Mouse (Mus musculus) intestine, postnatal 0 days (tissue): ENCODE results near the gene B3gnt3. TPM values are rescaled to one million over a fixed set of nuclear protein-coding genes. Genes with fewer than 3 reads are reported as not detected.
A peak's percentile ranks its signal among the peaks of the same experiment; 100 is the strongest.

Source experiments
- ATAC-seq: fragments of 200-750 bp; cut with Nextera tagmentation; 2 replicates; pipeline ENCODE4 v1.8.0; 2017; ENCODE audit warnings: mild to moderate bottlenecking, moderate TSS enrichment, moderate library complexity
- H3K27ac ChIP-seq: fragments of 300-500 bp; sonication (generic); 2 replicates; pipeline ENCODE4 v1.5.1; 2014; ENCODE audit warnings: mild to moderate bottlenecking, low read depth, low read length, moderate library complexity
- H3K27me3 ChIP-seq: fragments of 300-500 bp; sonication (generic); replicated peaks from 2 replicates; pipeline ENCODE4 v1.6.1; 2014; ENCODE audit warnings: low read length, mixed read lengths; ENCODE audit not compliant: control insufficient read depth, insufficient read depth
- H3K36me3 ChIP-seq: fragments of 300-500 bp; sonication (generic); 2 replicates; pipeline ENCODE4 v1.6.1; 2014; ENCODE audit warnings: mild to moderate bottlenecking, moderate library complexity; ENCODE audit not compliant: control insufficient read depth, insufficient read depth
- H3K4me1 ChIP-seq: fragments of 300-500 bp; sonication (generic); replicated peaks from 2 replicates; pipeline ENCODE4 v1.6.1; 2014; ENCODE audit warnings: antibody characterized with exemption, low read length, mixed read lengths; ENCODE audit not compliant: control insufficient read depth, insufficient read depth
- H3K4me2 ChIP-seq: fragments of 300-500 bp; sonication (generic); replicated peaks from 2 replicates; pipeline ENCODE4 v1.6.1; 2014; ENCODE audit warnings: low read depth, mild to moderate bottlenecking, moderate library complexity
- H3K4me3 ChIP-seq: fragments of 300-500 bp; sonication (generic); 2 replicates; pipeline ENCODE4 v1.5.1; 2014; ENCODE audit warnings: low read depth, low read length
- H3K9ac ChIP-seq: fragments of 300-500 bp; sonication (generic); 2 replicates; pipeline ENCODE4 v1.6.1; 2014; ENCODE audit warnings: mild to moderate bottlenecking, low read depth, low read length
- H3K9me3 ChIP-seq: fragments of 300-500 bp; sonication (generic); 2 replicates; pipeline ENCODE4 v1.6.1; 2016; ENCODE audit warnings: mixed run types; ENCODE audit not compliant: control insufficient read depth
- CTCF ChIP-seq: sonication (generic); IDR thresholded peaks from 2 replicates; pipeline ENCODE4 v1.5.1; 2016; ENCODE audit warnings: low read depth, mild to moderate bottlenecking, control low read depth, antibody characterized with exemption, moderate library complexity
- WGBS: fragments of 180-500 bp; shearing (Covaris S2); extraction: QIAGEN DNeasy Blood & Tissue Kit; methylation state at CpG from one replicate; pipeline ENCODE4 v1.1.7; 2014; 5-methylcytosine and 5-hydroxymethylcytosine counted together
- polyA plus RNA-seq: library from polyadenylated mRNA; unstranded; fragments of >200 nt; fragmentation: Nextera tagmentation; extraction: Ambion mirVana; gene quantifications from 2 replicates; pipeline ENCODE4 v1.2.1, GENCODE M21; 2015

Gene B3gnt3
- polyA plus RNA-seq, 1 experiment from 2014 or later, result 33.5 TPM

DNA sequence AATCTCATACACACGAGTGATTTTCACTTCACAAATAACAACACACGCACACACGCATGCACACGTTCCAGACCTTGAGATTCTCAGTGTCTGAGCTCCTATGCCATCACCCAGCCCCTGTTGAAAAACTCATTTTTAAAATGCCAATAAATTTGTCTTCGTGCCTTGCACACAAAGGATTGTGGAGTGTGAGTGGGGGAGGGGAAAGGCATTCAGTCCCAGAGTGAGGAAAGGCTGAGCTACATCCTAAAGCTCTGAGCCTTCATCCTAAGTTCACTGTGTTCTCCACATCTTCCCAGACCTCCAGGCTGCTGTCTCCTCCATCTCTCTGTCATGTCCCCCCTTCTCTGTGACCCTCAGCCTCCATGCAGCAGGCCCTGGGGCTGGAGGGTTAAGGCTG lies 34.3 kb downstream of the B3gnt3 start:
- no peak overlapping the region for H3K4me2 ChIP-seq
- H3K9me3 ChIP-seq, result no peaks in the 10 kb centered on the region
- H3K4me3 ChIP-seq, result no peak overlapping the region
- H3K4me1 ChIP-seq, result 0 out of 2 replicates have a peak, but pooled peaks cover 6% of the 10 kb centered on the region
- TF ChIP-seq CTCF, result no peak
- H3K27ac ChIP-seq, result no peak overlapping the region
- peaks cover 31% of the 10 kb centered on the region for H3K27me3 ChIP-seq
- WGBS, result 56% methylated on average over 5 of the region's 5 CpGs
- no peaks in the 10 kb centered on the region for H3K36me3 ChIP-seq
- ATAC-seq, result no peak
- H3K9ac ChIP-seq, result no peak overlapping the region

DNA sequence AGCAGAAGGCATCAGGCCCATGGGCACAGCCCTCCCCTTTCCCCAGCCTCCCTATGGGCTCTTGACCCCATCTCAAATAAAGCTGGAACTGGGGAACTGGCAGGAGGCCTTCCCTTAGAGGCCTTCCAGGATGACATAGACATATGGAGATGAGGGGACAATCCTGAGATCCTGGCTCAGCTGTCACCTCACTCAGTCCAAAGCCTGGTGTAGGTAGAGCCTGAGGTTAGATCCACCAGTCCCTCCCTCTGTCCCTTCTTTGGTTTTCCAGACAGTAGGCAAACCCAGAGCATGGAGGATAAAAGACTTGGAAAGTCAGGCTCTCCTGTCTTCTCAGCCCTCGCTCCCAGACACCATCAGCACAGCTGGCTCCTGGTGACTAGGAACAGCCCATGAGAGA lies 34.7 kb downstream of the B3gnt3 start:
- Histone ChIP-seq H3K9ac (no peak overlapping the region), H3K4me1 (0 out of 2 replicates have a peak, but pooled peaks cover 6% of the 10 kb centered on the region), H3K4me3 (no peak overlapping the region), H3K27ac (no peak overlapping the region), H3K4me2 (no peak overlapping the region), H3K27me3 (peaks cover 31% of the 10 kb centered on the region), H3K9me3 (no peaks in the 10 kb centered on the region), H3K36me3 (no peaks in the 10 kb centered on the region)
- ATAC-seq, result no peak
- WGBS, result 46% methylated on average over 1 of the region's 1 CpGs
- no peak for TF ChIP-seq CTCF

DNA sequence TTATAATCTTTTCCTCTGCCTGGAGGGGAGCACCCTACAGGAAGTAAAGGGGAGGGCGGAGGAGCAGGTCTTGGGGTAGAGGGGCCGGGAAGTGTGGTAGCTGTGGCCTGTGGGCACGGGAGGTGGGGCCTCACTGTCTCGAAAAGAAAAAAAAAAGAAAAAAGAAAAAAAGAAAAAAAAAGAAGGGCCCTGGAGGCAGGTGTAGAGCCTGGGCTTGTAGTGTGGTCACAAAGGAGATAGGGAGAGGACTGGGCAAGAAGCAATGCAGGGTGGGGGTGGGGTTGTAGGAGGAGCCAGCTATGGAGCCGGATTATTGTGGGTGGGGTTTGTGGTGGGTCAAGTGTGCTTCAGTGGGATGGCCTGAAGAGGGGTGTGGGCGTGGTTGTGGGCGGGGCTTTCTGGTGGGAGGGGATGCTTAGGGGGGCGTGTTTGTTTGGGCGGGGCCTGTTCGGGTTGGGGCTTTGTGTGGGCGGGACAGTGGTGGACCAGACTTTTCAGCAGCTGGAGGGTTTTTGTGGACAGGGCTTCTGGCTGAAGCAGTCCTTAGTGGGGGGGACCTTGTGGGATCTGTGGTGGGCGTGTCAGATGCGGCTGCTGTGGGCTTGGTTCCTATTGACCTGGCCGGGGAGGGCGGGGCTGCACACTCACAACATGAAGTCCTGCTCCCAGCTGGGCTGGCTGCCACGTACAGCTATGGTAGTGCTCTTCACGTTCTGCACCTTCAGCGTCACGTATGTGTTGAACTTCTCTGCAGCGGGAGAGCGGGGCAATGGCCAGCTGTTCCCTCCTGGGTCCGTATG lies 36.1 kb downstream of the B3gnt3 start:
- no peak for TF ChIP-seq CTCF
- Histone ChIP-seq H3K9ac (no peak overlapping the region), H3K4me3 (peak overlapping the region; percentile 6; the same call in 1 of the 2 replicates), H3K27ac (no peak overlapping the region), H3K36me3 (no peaks in the 10 kb centered on the region), H3K4me2 (peak overlapping the region; percentile 41), H3K27me3 (peaks cover 26% of the 10 kb centered on the region), H3K4me1 (no peaks in the 10 kb centered on the region), H3K9me3 (no peaks in the 10 kb centered on the region)
- WGBS, result 4% methylated on average over 22 of the region's 22 CpGs
- peak; percentile 37 for ATAC-seq

DNA sequence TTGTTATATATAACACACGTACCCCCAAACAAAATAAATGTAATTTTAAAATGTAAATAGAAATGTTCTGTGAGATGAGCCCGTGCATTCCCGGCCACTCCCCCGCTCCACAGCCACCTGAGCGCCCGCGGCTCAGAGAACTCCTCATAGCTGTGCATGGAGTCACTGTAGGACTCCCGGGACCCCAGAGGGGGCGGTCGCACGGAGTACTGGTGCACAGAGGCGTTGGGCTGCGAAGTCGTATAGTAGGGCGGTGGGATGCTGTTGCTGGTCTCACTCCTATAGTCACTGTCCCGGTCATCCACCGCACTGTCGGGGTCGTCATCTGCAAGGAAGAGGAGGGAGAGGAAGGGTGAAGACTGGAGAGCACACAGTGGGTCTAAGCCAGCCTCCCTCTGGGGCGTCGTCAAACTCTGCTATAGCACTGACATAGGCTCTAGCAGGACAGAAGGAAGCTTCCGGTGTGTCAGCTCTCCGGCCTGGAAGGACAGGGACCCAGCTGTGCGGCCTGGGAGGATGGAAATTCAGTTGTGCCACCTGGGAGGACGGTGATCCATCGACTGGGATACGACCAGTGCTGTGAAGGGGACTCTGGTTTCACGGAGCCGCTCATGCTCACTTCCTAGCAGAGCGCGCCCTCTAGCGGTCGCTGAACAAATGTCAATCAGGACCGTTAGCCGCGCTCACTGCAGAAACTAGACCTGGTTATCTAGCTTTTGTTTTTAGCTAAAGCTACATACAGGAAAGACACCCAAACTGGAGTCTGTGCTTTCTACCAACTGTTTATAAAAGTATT lies 41.1 kb downstream of the B3gnt3 start:
- H3K9ac ChIP-seq, result no peak overlapping the region

DNA sequence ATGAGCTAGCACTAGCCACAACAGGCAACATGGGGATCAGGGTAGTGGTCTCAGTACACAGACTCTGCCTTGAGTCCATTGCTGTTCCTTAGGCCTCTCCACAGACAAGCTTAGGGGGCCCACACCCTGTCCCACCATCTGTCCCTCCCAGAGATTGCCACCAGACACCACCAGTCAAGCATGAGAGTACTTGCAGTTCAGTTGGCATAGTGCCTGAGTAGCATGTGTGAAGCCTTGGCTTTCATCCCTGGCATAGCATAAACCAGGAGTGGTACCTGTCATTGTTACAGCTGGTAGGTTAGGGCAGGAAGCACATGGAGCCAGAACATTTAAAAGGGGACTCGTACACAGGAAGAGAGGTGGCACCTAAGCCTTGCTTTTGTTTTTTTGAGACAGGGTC lies 41.8 kb downstream of the B3gnt3 start:
- no peak for ATAC-seq
- H3K4me2 ChIP-seq, result no peak overlapping the region
- peaks cover 35% of the 10 kb centered on the region for H3K27me3 ChIP-seq

More for the DNA sequence above, 41.1 kb downstream of the B3gnt3 start:
- Histone ChIP-seq H3K4me2 (0 out of 2 replicates have a peak overlapping the region, but pooled peaks have one; percentile 24), H3K27ac (no peak overlapping the region; the same call in 1 of the 2 replicates), H3K4me3 (no peak overlapping the region), H3K36me3 (no peaks in the 10 kb centered on the region), H3K4me1 (no peaks in the 10 kb centered on the region), H3K9me3 (no peaks in the 10 kb centered on the region), H3K27me3 (peaks cover 28% of the 10 kb centered on the region)
- TF ChIP-seq CTCF, result peak; percentile 96
- peak; percentile 17; the same call in 1 of the 2 replicates for ATAC-seq
- 11% methylated on average over 36 of the region's 36 CpGs for WGBS

DNA sequence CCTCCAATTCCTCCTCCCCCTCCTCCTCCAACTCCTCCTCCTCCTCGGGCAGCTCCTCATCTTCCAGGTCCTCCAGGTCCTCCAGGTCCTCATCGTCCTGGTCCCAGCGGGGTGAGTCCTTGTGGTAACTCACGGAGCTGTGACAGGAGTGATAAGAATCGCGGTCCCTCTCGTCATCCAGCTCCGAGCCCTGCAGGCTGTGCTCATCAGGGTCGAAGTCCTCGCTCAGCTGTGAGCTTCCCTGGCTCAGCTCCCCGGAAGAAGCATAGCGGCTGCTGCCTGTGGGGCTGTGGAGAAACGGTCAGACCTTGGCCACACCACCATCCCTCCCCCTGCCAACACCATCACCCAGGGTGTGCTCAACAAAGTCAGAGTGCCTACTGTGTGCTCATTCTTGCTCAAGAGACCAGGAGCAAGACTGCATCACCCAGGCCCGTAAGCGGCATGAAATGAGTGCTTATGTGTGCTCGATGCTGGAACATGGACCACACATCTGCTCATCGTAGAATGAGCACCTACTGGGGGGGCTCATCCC lies 43.0 kb downstream of the B3gnt3 start:
- TF ChIP-seq CTCF, result no peak
- Histone ChIP-seq H3K9me3 (no peaks in the 10 kb centered on the region), H3K4me2 (peak overlapping the region; percentile 17; the same call in 1 of the 2 replicates), H3K27me3 (peaks cover 46% of the 10 kb centered on the region), H3K4me1 (no peaks in the 10 kb centered on the region), H3K27ac (no peak overlapping the region), H3K9ac (no peak overlapping the region), H3K4me3 (no peak overlapping the region), H3K36me3 (no peaks in the 10 kb centered on the region)
- 22% methylated on average over 17 of the region's 17 CpGs for WGBS
- ATAC-seq, result 0 out of 2 replicates have a peak, but pooled peaks have one; percentile 25

More for the DNA sequence above, 41.8 kb downstream of the B3gnt3 start:
- Histone ChIP-seq H3K9me3 (no peaks in the 10 kb centered on the region), H3K9ac (no peak overlapping the region), H3K36me3 (no peaks in the 10 kb centered on the region), H3K27ac (no peak overlapping the region), H3K4me1 (no peaks in the 10 kb centered on the region), H3K4me3 (no peak overlapping the region)
- 68% methylated on average over 1 of the region's 1 CpGs for WGBS
- TF ChIP-seq CTCF, result no peak
